Mouse (Mus musculus) left cerebral cortex, postnatal 14 days (tissue): ENCODE results near the gene Irf2bp1. TPM values are rescaled to one million over a fixed set of nuclear protein-coding genes. Genes with fewer than 3 reads are reported as not detected.

Experiments
- DNase-seq, 2 experiments: peaks; one replicate each; pipeline ENCODE4 v3.0.0; 2021 to 2022; ENCODE audit warnings: low spot score in 2 of 2, mixed read lengths in 1 of 2
- intact Hi-C: fragments of 180-260 bp; cut with DNase I; formaldehyde crosslinking; loops from one replicate; pipeline ENCODE4 v1.15.1; 2025
- long read RNA-seq, 2 experiments: library from polyadenylated mRNA; stranded (forward); transcript quantifications; one replicate each; pipeline ENCODE4 v2.0.0; 2021
- total RNA-seq, 2 experiments: library from RNA; stranded (reverse); gene quantifications; 2 replicates each; pipeline ENCODE4 v1.2.3; 2021

Gene Irf2bp1
- 10 to 100 TPM; 42.5 to 45.2 TPM for total RNA-seq
- long read RNA-seq, experiment 1, transcript Irf2bp1-201 (1 exons, 2,734 nt), result major isoform, 120 of 122 reads
- long read RNA-seq, experiment 1, partial matches to known transcripts, result 0 of 122 reads
- long read RNA-seq, experiment 1, other reads (novel, unspliced or antisense), result 2 of 122 reads
- long read RNA-seq, experiment 2, transcript Irf2bp1-201 (1 exons, 2,734 nt), result major isoform, 108 of 108 reads
- long read RNA-seq, experiment 2, partial matches to known transcripts, result 0 of 108 reads
- long read RNA-seq, experiment 2, other reads (novel, unspliced or antisense), result 0 of 108 reads

- intact Hi-C loops, result no loop called here
- DNase-seq, result peak; percentile 92 to 94
Observed at GRCm38 (mm10) chr7:19003902-19004630, at the start of gene Irf2bp1. TSS of gene Irf2bp1 (plus strand) at chr7:19004044.

GRCm38 (mm10) chr7:18957569-18958383, 46.1 kb upstream of the Irf2bp1 start:
- peak in 1 of 2 experiments; percentile 64 for DNase-seq
- intact Hi-C loops, result loop anchor here (5.0 kb wide), 1 partner anchor 60 kb away; no protein-coding TSS in a partner anchor

- intact Hi-C loops, result loop anchor here (5.0 kb wide), 1 partner anchor 61 kb away; no protein-coding TSS in a partner anchor
Observed at GRCm38 (mm10) chr7:18958384-18958766, 45.5 kb upstream of the Irf2bp1 start.

GRCm38 (mm10) chr7:18959446-18959845, 44.4 kb upstream of the Irf2bp1 start:
- intact Hi-C loops, result loop anchor here (5.0 kb wide), 1 partner anchor 62 kb away; no protein-coding TSS in a partner anchor
- no peak for DNase-seq

More at GRCm38 (mm10) chr7:18958384-18958766, 45.5 kb upstream of the Irf2bp1 start:
- no peak for DNase-seq

GRCm38 (mm10) chr7:18962171-18962792, 41.6 kb upstream of the Irf2bp1 start:
- intact Hi-C loops, result no loop called here
- no peak for DNase-seq

GRCm38 (mm10) chr7:18962795-18963194, 41.0 kb upstream of the Irf2bp1 start:
- intact Hi-C loops, result no loop called here
- no peak for DNase-seq

GRCm38 (mm10) chr7:18963294-18963843, 40.5 kb upstream of the Irf2bp1 start:
- DNase-seq, result no peak
- intact Hi-C loops, result no loop called here

GRCm38 (mm10) chr7:18965312-18965711, 38.5 kb upstream of the Irf2bp1 start:
- intact Hi-C loops, result no loop called here
- no peak for DNase-seq

GRCm38 (mm10) chr7:18967603-18968002, 36.2 kb upstream of the Irf2bp1 start:
- intact Hi-C loops, result no loop called here
- DNase-seq, result no peak

- intact Hi-C loops, result no loop called here
- DNase-seq, result no peak
Observed at GRCm38 (mm10) chr7:18970956-18971355, 32.9 kb upstream of the Irf2bp1 start.

- intact Hi-C loops, result no loop called here
- DNase-seq, result peak in 1 of 2 experiments; percentile 76
Observed at GRCm38 (mm10) chr7:18978381-18978780, 25.5 kb upstream of the Irf2bp1 start.

- no peak for DNase-seq
- intact Hi-C loops, result no loop called here
Observed at GRCm38 (mm10) chr7:18986503-18986902, 17.3 kb upstream of the Irf2bp1 start.

GRCm38 (mm10) chr7:18987100-18987499, 16.7 kb upstream of the Irf2bp1 start, which contains the start of gene Nanos2:
TSS of gene Nanos2 (plus strand) at chr7:18987400.
- intact Hi-C loops, result no loop called here
- no peak for DNase-seq

GRCm38 (mm10) chr7:18987747-18988146, 16.1 kb upstream of the Irf2bp1 start:
- DNase-seq, result no peak
- intact Hi-C loops, result no loop called here

GRCm38 (mm10) chr7:18988780-18989179, 15.1 kb upstream of the Irf2bp1 start:
- DNase-seq, result no peak
- intact Hi-C loops, result no loop called here

GRCm38 (mm10) chr7:18989995-18990394, 13.8 kb upstream of the Irf2bp1 start:
- no peak for DNase-seq
- intact Hi-C loops, result loop anchor here (5.0 to 10.0 kb wide), 2 partner anchors 65 to 93 kb away; partner anchors contain the start of gene Nova2

GRCm38 (mm10) chr7:18990601-18991295, 13.1 kb upstream of the Irf2bp1 start, which contains the start of gene Mypop:
TSS of gene Mypop (plus strand) at chr7:18991245.
- DNase-seq, result peak; percentile 100
- intact Hi-C loops, result loop anchor here (5.0 to 10.0 kb wide), 2 partner anchors 66 to 93 kb away; partner anchors contain the start of gene Nova2
